Mouse (Mus musculus) megakaryocyte, embryonic 14.5 days (primary cell): ENCODE results near the gene Ncf2.

Source experiments
- FLI1 ChIP-seq: IDR thresholded peaks from 2 replicates; pipeline ENCODE4 v1.6.1; 2012; ENCODE audit warnings: low read length, inconsistent platforms, mixed read lengths
- GATA1 ChIP-seq: IDR thresholded peaks from 3 replicates; pipeline ENCODE4 v1.6.1; 2012; ENCODE audit warnings: mixed read lengths, low read length, inconsistent platforms, borderline replicate concordance

DNA sequence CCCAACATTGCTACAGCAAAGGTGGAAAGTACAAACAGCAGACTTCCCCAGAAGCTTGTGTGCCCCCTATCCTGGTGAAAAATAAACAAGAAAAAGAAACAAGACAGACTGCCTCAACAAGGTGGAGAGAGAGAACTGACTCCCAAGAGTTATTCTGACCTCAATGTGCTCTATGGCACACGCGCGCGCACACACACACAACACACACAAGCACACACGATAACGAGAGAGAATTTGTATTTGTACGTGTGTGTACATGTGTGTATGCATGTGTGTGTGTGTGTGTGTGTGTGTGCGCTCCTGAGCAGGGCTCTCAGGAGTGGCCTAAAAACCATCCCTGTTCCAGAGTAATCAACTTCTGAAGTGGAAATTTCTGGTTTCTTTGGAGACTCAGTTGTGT lies 15.4 kb upstream of the Ncf2 start:
- TF ChIP-seq GATA1: no peak
- TF ChIP-seq FLI1: no peak
